Mouse (Mus musculus) heart, adult 2 months (tissue): ENCODE data around the gene Srd5a1. TPM values are rescaled to one million over a fixed set of nuclear protein-coding genes. Genes with fewer than 3 reads are reported as not detected.

Experiments used
- DNase-seq, 2 experiments: peaks; one replicate each; pipeline ENCODE4 v3.0.0; 2021
- H3K27ac ChIP-seq: fragments of 200-600 bp; 2 replicates; pipeline ENCODE4 v1.8.1; 2022
- H3K27me3 ChIP-seq: fragments of 200-500 bp; 2 replicates; pipeline ENCODE4 v1.6.1; 2012; ENCODE audit warnings: mild to moderate bottlenecking, low read length, inconsistent platforms, mixed read lengths; ENCODE audit not compliant: control insufficient read depth, insufficient read depth
- H3K36me3 ChIP-seq: fragments of 200-500 bp; 2 replicates; pipeline ENCODE4 v1.6.1; 2012; ENCODE audit warnings: low read length, inconsistent platforms; ENCODE audit not compliant: control insufficient read depth, insufficient read depth
- H3K4me1 ChIP-seq: fragments of 200-500 bp; 2 replicates; pipeline ENCODE4 v1.6.1; 2011; ENCODE audit warnings: low read length; ENCODE audit not compliant: control insufficient read depth, insufficient read depth
- H3K4me3 ChIP-seq: fragments of 200-600 bp; 2 replicates; pipeline ENCODE4 v1.8.1; 2022
- H3K79me2 ChIP-seq: fragments of 200-500 bp; replicated peaks from 2 replicates; pipeline ENCODE4 v1.6.1; 2012; ENCODE audit warnings: mild to moderate bottlenecking, inconsistent platforms, low read length, moderate library complexity, mixed read lengths; ENCODE audit not compliant: control insufficient read depth, insufficient read depth
- H3K9ac ChIP-seq: fragments of 200-500 bp; 2 replicates; pipeline ENCODE4 v1.6.1; 2012; ENCODE audit warnings: low read depth, mild to moderate bottlenecking, control low read depth, inconsistent platforms, low read length, mixed read lengths
- CTCF ChIP-seq: fragments of 200-600 bp; IDR thresholded peaks from 2 replicates; pipeline ENCODE4 v1.8.1; 2022; ENCODE audit warnings: antibody characterized with exemption, mild to moderate bottlenecking, moderate library complexity
- EP300 ChIP-seq: fragments of 200-500 bp; IDR thresholded peaks from 2 replicates; pipeline ENCODE4 v1.6.1; 2011; ENCODE audit warnings: low read depth, low read length, control low read depth; ENCODE audit not compliant: insufficient read depth
- POLR2A ChIP-seq: fragments of 200-500 bp; IDR thresholded peaks from 2 replicates; pipeline ENCODE4 v1.6.1; 2011; ENCODE audit warnings: mild to moderate bottlenecking, low read depth, low read length, control low read depth; ENCODE audit not compliant: insufficient read depth
- WGBS: fragments of 180-500 bp; shearing (Covaris S2); methylation state at CpG from one replicate; pipeline ENCODE4 v1.1.7; 2018; 5-methylcytosine and 5-hydroxymethylcytosine counted together
- intact Hi-C: fragments of 180-260 bp; cut with DNase I; formaldehyde crosslinking; loops from one replicate; pipeline ENCODE4 v1.15.1; 2025
- polyA plus RNA-seq: library from polyadenylated mRNA; depleted of rRNA; stranded (reverse); fragments of >200 nt; gene quantifications from 2 replicates; pipeline ENCODE4 v1.2.3, GENCODE M21; 2012
- total RNA-seq, 2 experiments: library from RNA; stranded (reverse); gene quantifications; 2 replicates each; pipeline ENCODE4 v1.2.3; 2021

The Srd5a1 gene
- total and polyA plus RNA-seq, 3 experiments: 0.64 to 1.3 (median 0.65) TPM

DNA sequence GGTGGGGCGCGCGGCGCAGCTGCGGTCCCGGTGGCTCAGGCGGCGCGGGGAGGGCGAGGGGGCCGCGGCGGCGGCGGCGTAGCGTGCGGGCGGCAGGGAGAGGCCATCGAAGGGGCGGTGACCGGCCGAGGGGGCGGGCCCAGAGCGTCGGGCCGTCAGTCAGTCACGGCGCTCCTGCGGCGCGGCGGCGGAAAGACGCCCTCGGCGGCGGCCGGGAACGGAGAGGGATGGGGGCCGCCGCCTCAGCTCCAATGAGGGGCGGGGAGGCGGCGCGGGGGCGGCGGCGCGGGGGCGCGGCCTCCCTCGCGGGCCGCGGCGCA, 76.9 kb downstream of the Srd5a1 start, which contains the start of gene Tent4a:
Tent4a (minus strand) TSS at position 284 of the 320 bp plus-strand sequence.
- no peak for TF ChIP-seq POLR2A
- TF ChIP-seq EP300: no peak
- no peak for TF ChIP-seq CTCF
- peak within 1 kb of the TSS; percentile 92 for H3K9ac ChIP-seq
- peak within 1 kb of the TSS; percentile 86 for H3K4me3 ChIP-seq
- H3K27ac ChIP-seq: peak within 1 kb of the TSS; percentile 92
- H3K4me1 ChIP-seq: peaks cover 15% of the 10 kb centered on the region
- no peak for DNase-seq
- H3K27me3 ChIP-seq: no peaks in the 10 kb centered on the region
- H3K36me3 ChIP-seq: no peaks in the 10 kb centered on the region
- 14% methylated on average over 44 of the region's 57 CpGs for WGBS
- H3K79me2 ChIP-seq: peaks cover 5% of the 10 kb centered on the region
- intact Hi-C loops: loop anchor here (10.0 kb wide), 1 partner anchor 949 kb away; the partner anchor contains the start of genes Fastkd3 and Mtrr

DNA sequence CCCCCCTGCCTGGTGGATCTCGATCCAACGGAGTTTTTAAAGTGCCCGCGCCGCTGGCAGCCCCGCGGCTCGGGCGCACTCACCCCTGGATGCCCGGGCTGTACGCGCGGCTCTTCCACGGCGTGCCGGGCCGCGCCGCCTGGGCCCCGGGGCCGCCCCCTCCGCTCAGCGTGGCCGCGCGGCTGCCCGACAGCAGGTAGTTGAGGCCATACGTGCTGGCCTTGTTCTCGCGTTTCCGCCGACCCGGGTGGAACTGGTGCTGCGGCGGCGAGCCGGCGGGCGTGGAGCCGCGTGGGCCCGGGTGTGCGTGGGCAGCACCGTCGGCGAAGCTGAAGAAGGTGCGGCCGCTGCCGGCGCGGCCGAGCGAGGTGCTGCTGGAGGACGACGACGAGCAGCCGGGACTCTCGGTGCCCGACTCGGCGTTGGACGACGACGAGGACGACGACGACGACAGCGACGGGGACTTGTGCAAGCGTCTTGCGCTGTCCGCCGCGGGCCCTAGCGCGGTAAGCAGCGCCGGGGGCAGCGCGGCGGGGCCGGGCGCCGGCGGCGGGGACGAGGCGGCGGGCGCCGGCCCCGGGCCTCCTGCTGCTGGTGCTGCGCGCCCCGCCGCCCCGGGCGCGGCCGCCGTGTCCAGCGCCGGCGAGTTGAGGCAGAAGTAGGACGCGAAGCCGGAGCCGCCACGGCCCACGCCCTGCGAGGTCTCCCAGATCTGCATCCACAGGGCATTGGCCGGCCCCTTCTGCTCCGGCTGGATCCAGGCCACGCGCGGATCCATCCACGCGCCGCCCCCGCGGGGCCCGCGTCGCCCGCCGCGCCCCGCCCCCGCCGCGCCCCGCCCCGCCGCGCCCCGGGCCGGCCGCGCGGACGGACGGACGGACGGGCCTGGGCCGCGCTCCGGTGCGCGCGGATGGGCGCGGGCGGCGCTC, 77.6 kb downstream of the Srd5a1 start, which contains the start of gene Nsun2:
Nsun2 (plus strand) TSS at position 342 of the 929 bp plus-strand sequence.
- intact Hi-C loops: loop anchor here (10.0 kb wide), 1 partner anchor 949 kb away; the partner anchor contains the start of genes Fastkd3 and Mtrr
- Histone ChIP-seq H3K4me1 (peaks cover 17% of the 10 kb centered on the region), H3K36me3 (no peaks in the 10 kb centered on the region), H3K27me3 (no peaks in the 10 kb centered on the region), H3K27ac (peak within 1 kb of the TSS; percentile 72), H3K9ac (peak within 1 kb of the TSS; percentile 91), H3K4me3 (peak within 1 kb of the TSS; percentile 86), H3K79me2 (peaks cover 7% of the 10 kb centered on the region)
- WGBS: 5% methylated on average over 151 of the region's 155 CpGs
- DNase-seq: peak; percentile 79 to 82
- peak; percentile 32; the same call in 1 of the 2 replicates for TF ChIP-seq POLR2A
- no peak for TF ChIP-seq CTCF

DNA sequence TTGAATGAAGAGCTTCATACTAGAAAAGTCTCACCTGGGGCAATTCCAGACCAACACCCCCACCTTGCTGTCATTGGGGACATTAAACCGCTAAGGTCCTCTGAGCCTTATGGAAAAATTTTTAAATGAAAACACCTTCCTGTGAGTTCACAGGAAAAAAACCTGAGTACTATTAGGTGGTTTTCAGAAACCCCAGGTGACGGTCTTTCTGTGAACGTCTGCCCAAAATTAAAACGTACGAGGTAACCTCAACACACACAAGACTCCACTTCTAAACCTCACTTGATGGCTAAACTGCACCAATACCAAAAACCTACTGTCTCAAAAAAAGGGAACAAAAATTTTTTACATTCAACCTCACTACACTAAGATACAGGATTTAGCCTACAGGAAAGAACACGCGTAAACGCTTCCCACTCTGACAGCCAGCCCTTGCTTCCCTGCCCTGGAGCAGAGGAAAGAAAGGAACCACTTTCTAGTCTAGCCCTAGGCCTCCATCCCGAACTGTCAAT, 78.3 kb downstream of the Srd5a1 start:
- WGBS: 5% methylated on average over 9 of the region's 9 CpGs
- H3K27me3 ChIP-seq: no peaks in the 10 kb centered on the region
- peak overlapping the region; percentile 86 for H3K4me3 ChIP-seq
- no peaks in the 10 kb centered on the region for H3K36me3 ChIP-seq
- no peak for DNase-seq
- peak overlapping the region; percentile 72 for H3K27ac ChIP-seq
- TF ChIP-seq POLR2A (no peak), CTCF (peak; percentile 17; the same call in 1 of the 2 replicates)
- intact Hi-C loops: loop anchor here (10.0 kb wide), 1 partner anchor 948 kb away; the partner anchor contains the start of genes Fastkd3 and Mtrr
- peak overlapping the region; percentile 91 for H3K9ac ChIP-seq
- peaks cover 18% of the 10 kb centered on the region for H3K4me1 ChIP-seq
- peaks cover 7% of the 10 kb centered on the region for H3K79me2 ChIP-seq

DNA sequence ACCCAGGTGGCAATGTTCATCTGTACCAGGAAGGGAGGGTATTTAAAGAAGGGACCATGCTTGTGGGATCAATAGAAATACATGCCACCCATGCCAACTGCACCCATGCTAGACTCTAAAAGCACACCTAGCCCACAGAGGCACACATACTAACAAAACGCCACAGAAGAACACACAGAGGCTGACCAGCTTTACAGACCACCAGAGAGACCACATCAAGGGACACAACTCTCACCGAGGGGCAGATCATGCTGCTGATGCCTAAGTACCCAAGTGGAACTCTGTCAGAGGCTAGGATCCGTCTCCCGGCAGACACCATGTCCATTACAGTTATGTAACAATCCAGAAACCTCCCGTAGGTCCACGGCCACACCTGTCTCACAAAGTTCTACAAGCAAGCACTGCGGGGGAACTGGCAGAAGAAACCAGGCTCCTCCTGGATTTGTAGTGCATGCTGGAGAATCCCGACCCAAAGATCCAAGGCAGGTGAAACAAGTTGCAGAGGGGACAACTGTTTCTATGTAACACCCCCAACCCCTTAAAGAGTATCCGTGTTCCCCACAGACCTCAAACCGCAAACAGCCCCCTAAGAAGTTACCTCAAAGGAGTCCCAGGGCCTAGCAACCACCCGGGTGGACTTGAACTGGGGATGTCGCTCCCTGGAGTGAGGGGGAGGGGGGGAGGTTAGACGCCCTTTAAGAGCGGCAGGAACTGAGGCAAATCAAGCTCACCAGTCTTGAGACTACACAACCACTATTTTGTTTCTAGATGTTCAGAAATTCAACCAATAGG, 78.9 kb downstream of the Srd5a1 start:
- no peaks in the 10 kb centered on the region for H3K27me3 ChIP-seq
- WGBS: 16% methylated on average over 14 of the region's 14 CpGs

DNA sequence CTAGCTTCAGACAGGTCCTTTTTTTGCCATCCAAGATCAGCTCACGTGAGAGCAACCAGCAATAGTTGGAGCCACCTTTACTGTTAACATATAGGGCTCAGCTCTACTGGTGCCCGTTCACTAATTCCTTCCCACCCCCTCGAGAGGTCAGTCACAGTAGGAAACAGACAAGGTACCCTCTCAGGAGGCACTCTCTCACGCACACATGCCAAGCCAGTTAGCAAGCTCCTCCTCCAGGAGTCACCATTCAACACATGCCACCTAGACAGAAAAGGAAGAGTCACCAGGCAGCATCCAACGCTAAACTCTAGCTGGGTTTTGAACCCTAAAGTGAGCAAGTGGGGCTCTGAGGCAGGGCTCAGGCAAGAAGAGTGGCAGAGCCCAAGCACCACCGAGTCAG, 79.8 kb downstream of the Srd5a1 start:
- DNase-seq: no peak
- Histone ChIP-seq H3K4me3 (no peak overlapping the region), H3K9ac (peak overlapping the region; percentile 6; the same call in 1 of the 2 replicates), H3K36me3 (no peaks in the 10 kb centered on the region), H3K4me1 (peaks cover 20% of the 10 kb centered on the region), H3K27me3 (no peaks in the 10 kb centered on the region), H3K79me2 (peaks cover 7% of the 10 kb centered on the region), H3K27ac (no peak overlapping the region)
- TF ChIP-seq POLR2A: no peak
- no peak for TF ChIP-seq CTCF
- TF ChIP-seq EP300: no peak
- intact Hi-C loops: loop anchor here (2.0 to 10.0 kb wide), 2 partner anchors 15 to 947 kb away; partner anchors contain the start of genes Fastkd3 and Mtrr
- WGBS: 41% methylated on average over 6 of the region's 6 CpGs

More for the DNA sequence above, 78.9 kb downstream of the Srd5a1 start:
- peaks cover 18% of the 10 kb centered on the region for H3K4me1 ChIP-seq
- intact Hi-C loops: loop anchor here (10.0 kb wide), 1 partner anchor 947 kb away; the partner anchor contains the start of genes Fastkd3 and Mtrr
- peak overlapping the region; percentile 86 for H3K4me3 ChIP-seq
- no peak for DNase-seq
- H3K9ac ChIP-seq: peak overlapping the region; percentile 38
- H3K79me2 ChIP-seq: peaks cover 7% of the 10 kb centered on the region
- TF ChIP-seq EP300: no peak
- no peaks in the 10 kb centered on the region for H3K36me3 ChIP-seq
- H3K27ac ChIP-seq: no peak overlapping the region
